Mouse (Mus musculus) left cerebral cortex, postnatal 14 days (tissue): ENCODE data around the gene Aldh1l1. TPM values are rescaled to one million over a fixed set of nuclear protein-coding genes. Genes with fewer than 3 reads are reported as not detected.
A peak's percentile ranks its signal among the peaks of the same experiment; 100 is the strongest.

Experiments
- DNase-seq, 2 experiments: peaks; one replicate each; pipeline ENCODE4 v3.0.0; 2021 to 2022; ENCODE audit warnings: low spot score in 2 of 2, mixed read lengths in 1 of 2
- intact Hi-C: fragments of 180-260 bp; cut with DNase I; formaldehyde crosslinking; loops from one replicate; pipeline ENCODE4 v1.15.1; 2025
- long read RNA-seq, 2 experiments: library from polyadenylated mRNA; stranded (forward); transcript quantifications; one replicate each; pipeline ENCODE4 v2.0.0; 2021
- total RNA-seq, 2 experiments: library from RNA; stranded (reverse); gene quantifications; 2 replicates each; pipeline ENCODE4 v1.2.3; 2021

Aldh1l1 gene
- 10 to 100 TPM; 61.4 to 65.8 TPM for total RNA-seq
- long read RNA-seq, experiment 1, full-length matches to known transcripts, result 70 of 108 reads
- long read RNA-seq, experiment 1, partial matches to known transcripts, result 10 of 108 reads
- long read RNA-seq, experiment 1, other reads (novel, unspliced or antisense), result 28 of 108 reads
- long read RNA-seq, experiment 2, full-length matches to known transcripts, result 71 of 98 reads
- long read RNA-seq, experiment 2, partial matches to known transcripts, result 8 of 98 reads
- long read RNA-seq, experiment 2, other reads (novel, unspliced or antisense), result 19 of 98 reads

DNA sequence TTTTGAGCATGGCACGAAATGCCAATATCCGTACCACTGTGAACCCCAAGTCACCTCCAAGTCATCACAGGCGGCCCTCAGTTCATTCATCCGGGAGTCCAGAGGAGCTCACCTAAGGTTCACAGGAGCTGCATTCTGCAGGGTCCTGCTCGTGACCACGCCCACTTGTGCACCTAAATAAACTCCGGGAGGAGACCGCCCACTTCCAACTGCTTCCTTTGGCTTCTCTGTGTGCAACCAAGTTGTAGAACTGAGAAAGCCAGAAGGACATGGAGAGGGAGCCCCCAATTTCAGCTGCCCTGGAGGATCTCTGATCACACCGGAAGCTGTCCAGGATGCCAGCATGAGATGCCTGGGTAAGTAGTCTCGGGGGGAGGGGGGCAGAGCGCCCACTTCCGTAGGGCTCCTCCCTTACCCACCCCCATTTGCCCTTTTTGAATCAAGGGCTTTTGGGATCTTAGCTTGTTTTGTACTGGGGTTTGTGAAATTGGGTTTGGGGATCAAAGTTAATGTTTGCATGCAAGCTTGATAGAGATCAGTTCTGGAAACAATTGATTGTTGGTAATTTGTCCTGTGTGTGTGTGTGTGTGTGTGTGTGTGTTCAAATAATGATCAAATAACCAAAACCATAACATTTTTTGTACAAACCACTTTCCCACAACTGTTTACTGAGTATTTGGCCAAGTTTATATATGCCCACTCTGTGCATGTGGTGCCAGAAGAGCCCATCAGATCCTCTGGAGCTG, at the start of gene Aldh1l1:
Gene Aldh1l1, plus strand, starts transcription at position 252 of the 746 bp plus-strand sequence.
- intact Hi-C loops, result no loop called here
- peak in 1 of 2 experiments; percentile 54 for DNase-seq

GRCm38 (mm10) chr6:90437041-90437440, 49.2 kb upstream of the Aldh1l1 start:
- intact Hi-C loops, result loop anchor here (10.0 kb wide), 1 partner anchor 138 kb away; no protein-coding TSS in a partner anchor
- DNase-seq, result no peak

- intact Hi-C loops, result no loop called here
- no peak for DNase-seq
These were observed 39.3 kb upstream of the Aldh1l1 start for GRCm38 (mm10) chr6:90446883-90447282.

DNA sequence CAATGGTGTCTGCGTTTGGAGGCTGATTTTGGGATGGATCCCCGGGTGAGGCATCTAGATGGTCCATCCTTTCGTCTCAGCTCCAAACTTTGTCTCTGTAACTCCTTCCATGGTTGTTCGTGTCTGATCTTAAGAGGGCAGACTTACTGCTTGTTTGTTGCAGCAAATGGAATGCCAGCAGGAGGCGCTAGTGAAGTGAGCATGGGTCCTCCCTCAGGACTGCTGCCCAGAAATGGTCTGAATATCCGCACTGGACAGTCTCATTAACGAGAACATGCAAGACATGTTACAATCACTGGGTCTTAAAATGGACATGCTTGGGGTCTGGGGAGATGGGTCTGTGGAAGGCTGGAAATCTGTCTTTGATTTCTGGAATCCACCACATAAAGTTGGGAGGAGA, 36.0 kb upstream of the Aldh1l1 start:
- intact Hi-C loops, result loop anchor here (1.0 to 5.0 kb wide), 2 partner anchors 65 to 127 kb away; no protein-coding TSS in a partner anchor
- peak; percentile 85 to 86 for DNase-seq

- DNase-seq, result no peak
- intact Hi-C loops, result loop anchor here (1.0 to 5.0 kb wide), 2 partner anchors 65 to 127 kb away; no protein-coding TSS in a partner anchor
These were observed 35.5 kb upstream of the Aldh1l1 start for GRCm38 (mm10) chr6:90450697-90451096.

GRCm38 (mm10) chr6:90451512-90451911, 34.7 kb upstream of the Aldh1l1 start:
- intact Hi-C loops, result loop anchor here (5.0 kb wide), 1 partner anchor 126 kb away; no protein-coding TSS in a partner anchor

DNA sequence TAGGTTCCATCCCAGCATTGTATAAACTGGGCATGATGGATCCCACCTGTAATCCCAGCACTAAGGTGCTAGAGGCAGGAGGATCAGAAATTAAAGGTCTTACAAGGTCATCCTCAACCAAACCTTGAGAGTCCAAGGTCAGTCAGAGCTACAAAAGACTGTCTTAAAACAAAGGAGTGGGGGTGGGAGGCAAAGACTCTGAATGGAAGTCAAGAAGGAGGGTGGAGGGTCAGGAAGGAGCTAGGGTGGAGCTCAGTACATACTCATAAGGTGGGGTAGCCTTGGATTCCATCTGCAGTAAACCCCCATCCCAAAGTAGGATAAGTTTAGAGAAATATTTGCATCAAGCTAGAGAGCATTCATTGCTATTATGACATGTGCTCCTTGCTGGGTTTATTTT, 33.6 kb upstream of the Aldh1l1 start:
- intact Hi-C loops, result loop anchor here (5.0 kb wide), 1 partner anchor 125 kb away; no protein-coding TSS in a partner anchor

More at GRCm38 (mm10) chr6:90451512-90451911, 34.7 kb upstream of the Aldh1l1 start:
- DNase-seq, result no peak

DNA sequence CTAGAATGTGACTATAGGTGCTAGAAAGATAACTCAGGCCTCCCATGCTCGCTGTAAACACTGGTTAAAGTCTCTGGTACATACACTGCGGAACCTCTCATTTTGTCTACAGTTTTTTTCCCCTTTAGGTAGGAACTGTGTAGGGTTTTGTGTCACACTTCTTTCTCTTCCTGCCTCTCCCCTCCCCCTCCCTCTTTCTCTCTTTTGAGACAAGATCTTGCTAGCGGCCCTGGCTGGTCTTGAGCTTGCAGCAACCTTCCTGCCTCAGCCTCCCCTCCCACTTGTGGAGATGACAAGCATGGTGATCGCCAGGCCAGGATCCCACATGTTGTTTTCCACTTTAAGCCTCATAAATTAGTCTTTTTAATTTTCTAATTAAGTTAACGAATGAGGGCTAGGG, 32.5 kb upstream of the Aldh1l1 start:
- intact Hi-C loops, result loop anchor here (5.0 kb wide), 1 partner anchor 124 kb away; no protein-coding TSS in a partner anchor
- no peak for DNase-seq

More for the DNA sequence above, 33.6 kb upstream of the Aldh1l1 start:
- DNase-seq, result no peak

GRCm38 (mm10) chr6:90457421-90457820, 28.8 kb upstream of the Aldh1l1 start:
- no peak for DNase-seq
- intact Hi-C loops, result no loop called here

DNA sequence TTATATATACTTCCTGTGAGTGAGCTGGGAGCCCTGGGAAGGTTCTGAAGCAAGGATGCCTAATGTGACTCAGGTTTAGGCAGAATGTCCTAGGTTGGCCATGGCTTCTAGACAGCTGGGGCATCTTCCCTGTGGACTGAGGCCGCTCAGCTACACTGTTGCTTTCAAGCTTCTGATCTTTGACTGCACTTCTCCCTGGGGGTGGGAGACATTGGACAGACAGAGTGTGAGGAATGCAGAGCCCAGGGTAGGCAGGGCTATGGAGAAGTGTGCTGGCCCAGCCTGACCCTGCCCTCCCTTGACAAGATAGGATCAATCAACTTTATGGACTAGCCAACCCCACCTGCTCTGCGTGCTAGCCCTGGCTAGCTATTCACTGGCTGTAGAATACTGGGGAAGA, 25.0 kb upstream of the Aldh1l1 start:
- intact Hi-C loops, result no loop called here
- no peak for DNase-seq

GRCm38 (mm10) chr6:90461771-90462170, 24.5 kb upstream of the Aldh1l1 start:
- intact Hi-C loops, result loop anchor here (2.0 kb wide), 1 partner anchor 45 kb away; no protein-coding TSS in a partner anchor
- peak in 1 of 2 experiments; percentile 18 for DNase-seq

DNA sequence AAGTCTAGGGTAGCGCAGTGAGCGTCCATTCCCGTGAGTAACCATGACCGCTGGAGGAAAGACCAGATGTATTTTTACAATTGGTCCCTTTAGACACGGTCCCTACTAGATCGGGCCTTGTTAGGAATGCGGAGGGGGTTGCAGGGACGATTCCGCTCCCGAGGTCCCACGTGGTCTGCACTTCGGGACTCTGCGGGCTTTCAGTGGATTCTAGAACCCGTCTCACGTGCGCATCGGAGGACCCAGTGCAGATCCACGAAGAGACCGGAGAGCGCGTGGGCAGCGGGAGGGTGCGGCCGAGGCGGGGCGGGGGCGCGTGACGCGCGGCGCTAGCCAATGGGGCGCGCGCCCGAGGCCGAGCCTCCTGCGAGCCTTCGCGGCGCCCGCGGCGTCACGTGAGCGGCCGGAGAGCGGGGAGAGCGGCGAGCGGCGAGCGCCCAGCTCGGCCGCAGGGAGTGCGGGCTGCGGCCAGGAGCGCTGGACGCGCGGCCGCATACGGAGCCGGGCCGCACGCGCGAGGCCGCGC, 24.0 kb upstream of the Aldh1l1 start, which contains the start of gene Klf15:
Gene Klf15, plus strand, starts transcription at position 396 of the 526 bp plus-strand sequence.
- DNase-seq, result peak; percentile 85 to 88
- intact Hi-C loops, result loop anchor here (2.0 kb wide), 1 partner anchor 45 kb away; no protein-coding TSS in a partner anchor

GRCm38 (mm10) chr6:90462841-90463227, 23.4 kb upstream of the Aldh1l1 start:
- DNase-seq, result peak in 1 of 2 experiments; percentile 44
- intact Hi-C loops, result loop anchor here (2.0 kb wide), 1 partner anchor 44 kb away; no protein-coding TSS in a partner anchor

- DNase-seq, result peak; percentile 80 to 93
- intact Hi-C loops, result loop anchor here (2.0 kb wide), 1 partner anchor 43 kb away; no protein-coding TSS in a partner anchor
These were observed 22.9 kb upstream of the Aldh1l1 start for GRCm38 (mm10) chr6:90463228-90463862.

DNA sequence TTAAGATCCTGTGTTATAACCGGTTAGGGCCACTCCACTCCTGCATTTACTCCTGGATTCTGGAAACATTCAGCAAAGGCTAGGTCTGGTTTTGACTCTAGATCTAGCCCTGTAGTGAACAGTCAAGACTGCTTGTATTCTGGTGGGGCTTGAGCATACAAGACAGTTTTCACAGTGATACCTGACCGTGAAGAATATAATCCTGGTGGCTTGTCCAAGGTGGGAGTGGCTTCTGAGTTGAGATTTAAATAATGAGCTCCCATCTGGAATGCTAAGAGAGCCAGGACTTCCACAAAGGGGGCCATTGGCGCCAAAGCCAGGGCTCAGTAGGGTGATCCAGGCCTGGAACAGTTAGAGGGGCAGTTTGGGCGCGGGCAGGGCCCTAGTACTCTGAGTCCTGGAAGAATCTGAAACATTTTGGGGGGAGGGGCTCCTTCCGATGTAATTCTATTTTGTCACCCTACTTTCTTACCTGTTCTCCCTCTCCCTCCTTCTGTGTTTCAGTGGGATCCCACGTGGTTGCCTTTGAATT, 22.3 kb upstream of the Aldh1l1 start:
- intact Hi-C loops, result loop anchor here (2.0 kb wide), 1 partner anchor 43 kb away; no protein-coding TSS in a partner anchor
- DNase-seq, result peak in 1 of 2 experiments; percentile 9

DNA sequence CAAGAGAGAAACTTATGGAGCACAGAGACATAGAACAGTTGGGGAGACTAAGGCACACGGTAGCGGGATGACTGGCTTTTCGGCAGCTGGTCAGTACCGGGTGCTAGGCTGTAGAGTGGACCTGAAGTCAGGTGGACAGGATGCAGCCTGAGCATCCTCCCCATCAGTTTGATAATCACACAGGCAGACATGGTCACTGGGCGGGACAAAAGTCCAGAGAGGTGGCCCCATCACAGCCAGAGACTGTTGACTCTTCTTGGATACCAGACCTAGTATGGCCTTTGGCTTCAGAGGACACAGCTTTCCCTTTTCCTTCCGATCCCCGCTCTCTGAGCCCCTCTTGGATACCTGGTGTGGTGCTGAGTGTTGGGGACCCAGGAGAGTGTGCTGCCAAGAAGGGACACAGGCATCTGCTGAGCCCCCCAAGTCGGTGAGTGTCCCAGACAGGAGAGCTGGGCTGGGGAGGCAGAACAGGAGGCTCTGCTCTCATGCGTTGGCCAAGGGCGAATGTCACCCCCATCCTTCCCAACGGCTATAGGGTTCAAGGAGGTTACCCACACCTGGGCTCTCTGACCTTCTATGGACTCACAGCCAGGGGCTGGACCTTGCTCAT, 21.1 kb upstream of the Aldh1l1 start:
- no peak for DNase-seq
- intact Hi-C loops, result no loop called here

DNA sequence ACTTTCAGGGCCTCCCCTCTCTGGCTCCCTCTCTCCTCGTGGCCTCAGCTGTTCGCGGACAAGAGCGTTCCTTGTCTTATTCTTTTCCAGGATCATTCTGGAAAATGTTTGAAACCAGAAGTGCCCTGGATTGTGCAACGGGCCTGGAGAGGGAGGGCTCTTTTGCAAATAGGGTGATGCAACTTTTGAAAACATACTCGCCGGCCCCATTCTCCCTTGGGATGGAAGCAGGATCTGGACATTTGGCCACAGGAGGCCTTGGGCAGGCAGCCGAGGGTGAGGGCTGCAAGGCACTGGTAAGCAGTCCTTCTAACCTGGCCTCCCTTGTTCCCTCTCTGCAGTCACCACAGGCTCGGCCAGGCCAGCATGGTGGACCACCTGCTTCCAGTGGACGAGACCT, 20.1 kb upstream of the Aldh1l1 start:
- DNase-seq, result no peak
- intact Hi-C loops, result no loop called here

DNA sequence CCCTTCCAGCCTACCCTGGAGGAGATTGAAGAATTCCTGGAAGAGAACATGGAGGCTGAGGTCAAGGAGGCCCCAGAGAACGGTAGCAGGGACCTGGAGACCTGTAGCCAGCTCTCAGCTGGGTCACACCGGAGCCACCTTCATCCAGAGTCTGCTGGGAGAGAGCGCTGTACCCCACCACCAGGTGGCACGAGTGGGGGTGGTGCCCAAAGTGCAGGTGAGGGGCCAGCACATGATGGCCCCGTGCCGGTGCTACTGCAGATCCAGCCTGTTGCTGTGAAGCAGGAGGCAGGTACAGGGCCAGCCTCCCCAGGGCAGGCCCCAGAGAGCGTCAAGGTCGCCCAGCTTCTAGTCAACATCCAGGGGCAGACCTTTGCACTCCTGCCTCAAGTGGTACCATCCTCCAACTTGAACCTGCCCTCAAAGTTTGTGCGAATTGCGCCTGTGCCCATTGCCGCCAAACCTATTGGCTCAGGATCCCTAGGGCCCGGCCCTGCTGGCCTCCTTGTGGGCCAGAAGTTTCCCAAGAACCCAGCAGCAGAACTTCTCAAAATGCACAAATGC, 19.3 kb upstream of the Aldh1l1 start:
- intact Hi-C loops, result no loop called here
- DNase-seq, result no peak
